Mouse (Mus musculus): ENCODE data around the gene Atp5d.

Gene Atp5d

DNA sequence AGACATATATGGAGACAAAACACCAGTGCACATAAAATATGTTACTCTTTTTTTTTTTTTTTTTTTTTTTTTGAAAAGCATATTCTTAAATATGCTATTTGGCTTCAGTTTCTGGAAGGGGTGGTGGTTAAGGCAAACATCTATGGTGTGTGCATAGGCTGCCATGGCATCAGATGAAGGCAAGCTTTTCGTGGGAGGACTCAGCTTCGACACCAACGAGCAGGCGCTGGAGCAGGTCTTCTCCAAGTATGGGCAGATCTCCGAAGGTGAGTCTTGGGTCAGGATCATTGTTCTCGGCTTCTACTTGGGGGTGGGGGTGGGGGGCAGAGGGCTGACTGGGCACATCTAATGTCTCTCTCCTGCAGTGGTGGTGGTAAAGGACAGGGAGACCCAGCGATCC is 31.2 kb downstream of the Atp5d start:
- peak; percentile 11 for DNase-seq

DNA sequence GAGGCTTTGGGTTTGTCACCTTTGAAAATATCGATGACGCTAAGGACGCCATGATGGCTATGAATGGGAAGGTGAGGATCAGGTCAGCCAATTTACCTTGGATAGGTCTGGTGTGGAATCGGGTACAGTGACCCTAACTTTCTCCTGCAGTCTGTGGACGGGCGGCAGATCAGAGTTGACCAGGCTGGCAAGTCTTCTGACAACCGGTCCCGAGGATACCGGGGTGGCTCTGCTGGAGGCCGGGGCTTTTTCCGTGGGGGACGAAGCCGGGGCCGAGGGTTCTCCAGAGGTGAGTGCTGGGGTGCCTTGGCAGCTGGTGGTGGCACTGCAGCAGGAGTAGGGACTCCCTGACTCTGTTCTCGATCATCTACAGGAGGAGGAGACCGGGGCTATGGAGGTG is 31.6 kb downstream of the Atp5d start:
- peak; percentile 30 for DNase-seq

- DNase-seq: peak; percentile 31
Observed at GRCm38 (mm10) chr10:80170601-80171021, 32.2 kb downstream of the Atp5d start.

- no peak for DNase-seq
Observed at GRCm38 (mm10) chr10:80171252-80171651, 32.8 kb downstream of the Atp5d start.

GRCm38 (mm10) chr10:80171760-80172526 is 33.5 kb downstream of the Atp5d start:
- peak; percentile 45 for DNase-seq

DNA sequence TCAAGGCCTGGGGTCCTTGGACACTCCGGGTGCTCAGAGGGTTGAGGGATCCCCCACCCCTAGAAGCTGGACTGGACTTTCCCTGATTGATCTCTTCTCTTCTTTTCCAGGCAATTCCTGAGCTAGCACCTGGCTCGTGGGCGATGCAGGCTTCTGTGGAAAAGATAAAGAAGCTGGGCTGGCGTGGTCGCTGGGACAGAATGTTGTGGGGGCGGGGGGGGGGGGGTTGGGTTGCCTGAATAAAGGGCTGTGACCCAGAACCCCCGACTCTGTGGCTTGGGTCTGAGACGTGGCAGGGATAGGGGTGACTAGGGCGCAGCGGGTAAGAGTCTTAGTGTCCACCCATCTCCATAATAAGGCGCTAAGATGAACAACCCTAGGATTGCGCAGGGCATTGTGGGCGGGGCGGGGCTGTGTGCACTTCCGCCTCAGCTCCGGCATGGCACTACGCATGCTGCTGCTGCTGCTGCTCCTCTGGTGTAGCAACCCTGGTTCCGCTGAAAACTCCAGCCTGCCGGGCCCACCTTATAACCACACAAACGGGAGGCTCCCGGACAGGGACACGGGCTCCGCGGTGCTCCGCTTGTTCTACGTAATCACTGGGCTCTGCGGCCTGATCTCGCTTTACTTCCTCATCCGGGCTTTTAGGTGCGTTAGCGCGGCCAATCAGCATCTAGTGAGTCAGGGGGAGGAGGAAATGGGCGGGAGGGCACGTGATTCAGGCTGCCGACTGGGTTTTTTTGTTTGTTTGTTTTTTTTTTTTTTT is 34.3 kb downstream of the Atp5d start, which contains the start of gene 1600002K03Rik:
1600002K03Rik (plus strand) TSS at position 418 of the 766 bp plus-strand sequence.
- DNase-seq: peak; percentile 91

DNA sequence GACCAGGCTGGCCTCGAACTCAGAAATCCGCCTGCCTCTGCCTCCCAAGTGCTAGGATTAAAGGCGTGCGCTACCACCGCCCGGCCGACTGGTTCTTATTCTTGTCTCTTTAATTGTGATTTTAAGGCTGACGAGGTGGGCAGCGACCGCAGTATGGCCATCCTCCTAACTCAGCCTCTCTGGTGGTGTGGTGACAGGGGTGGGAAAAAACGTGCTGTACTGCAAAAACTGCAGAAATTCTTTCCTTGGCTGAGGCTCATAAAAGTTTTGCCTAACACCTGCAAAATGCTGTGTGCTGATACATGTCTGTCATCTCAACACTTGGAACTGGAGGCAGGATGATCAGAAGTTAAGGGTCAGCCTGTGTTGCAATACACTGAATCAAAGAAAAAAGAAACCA is 34.9 kb downstream of the Atp5d start:
- DNase-seq: no peak

DNA sequence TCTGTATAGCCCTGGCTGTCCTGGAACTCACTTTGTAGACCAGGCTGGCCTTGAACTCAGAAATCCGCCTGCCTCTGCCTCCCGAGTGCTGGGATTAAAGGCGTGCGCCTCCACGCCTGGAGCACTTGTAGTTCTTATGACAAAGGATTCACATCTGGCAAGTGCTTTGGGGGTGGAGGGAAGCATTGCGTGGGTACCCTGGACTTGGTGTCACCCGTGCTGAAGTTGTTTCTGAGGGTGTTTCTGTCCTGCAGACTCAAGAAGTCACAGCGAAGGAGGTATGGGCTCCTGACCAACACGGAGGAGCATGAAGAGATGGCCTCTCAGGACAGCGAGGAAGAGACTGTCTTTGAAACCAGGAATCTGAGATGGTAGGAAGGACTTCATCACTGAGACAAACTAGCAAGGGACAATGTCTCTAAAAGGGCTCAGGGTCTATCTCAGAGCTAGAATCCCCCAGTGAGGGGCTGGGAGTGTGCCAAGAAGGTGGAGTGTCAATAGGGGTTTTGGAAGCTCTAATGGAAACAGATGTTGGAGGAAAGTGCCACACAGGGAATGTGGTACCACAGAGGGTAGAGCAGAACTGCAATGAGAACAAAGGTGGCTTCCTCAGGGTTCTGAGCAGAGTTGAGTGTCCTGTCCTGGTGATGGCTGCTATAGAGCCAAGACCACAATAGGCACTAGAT is 35.7 kb downstream of the Atp5d start:
- DNase-seq: peak; percentile 14

- DNase-seq: peak; percentile 77
Observed at GRCm38 (mm10) chr10:80174705-80175104, 36.3 kb downstream of the Atp5d start.

GRCm38 (mm10) chr10:80175536-80176269 is 37.3 kb downstream of the Atp5d start:
- DNase-seq: peak; percentile 60

DNA sequence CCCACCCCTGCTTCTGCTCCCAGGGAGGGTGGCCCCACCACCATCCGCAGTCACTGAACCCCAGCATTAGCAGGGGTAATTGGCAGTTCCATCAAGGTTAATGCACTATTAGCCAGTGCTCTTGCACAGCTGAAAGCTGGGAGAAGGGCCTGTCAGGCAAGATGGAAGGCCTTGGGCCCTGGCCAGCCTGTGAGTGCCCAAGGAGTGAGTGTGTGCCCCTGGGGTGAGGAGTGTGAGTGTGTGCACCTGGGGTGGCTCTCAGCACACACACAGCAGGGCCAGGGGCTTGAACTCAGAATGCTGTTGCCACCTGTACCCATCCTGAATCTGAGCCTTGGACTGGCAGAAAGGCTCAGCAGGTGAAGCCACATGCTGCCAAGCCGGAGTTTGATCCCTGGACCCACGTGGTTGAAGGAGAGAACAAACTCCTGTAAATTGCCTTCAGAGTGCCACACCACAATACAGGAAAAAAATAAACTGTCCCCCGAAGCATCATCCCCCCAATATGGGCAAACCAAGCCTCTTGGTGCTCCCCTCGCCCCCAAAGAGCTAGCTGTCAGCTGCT is 37.9 kb downstream of the Atp5d start:
- no peak for DNase-seq

- no peak for DNase-seq
Observed at GRCm38 (mm10) chr10:80177441-80178279, 39.2 kb downstream of the Atp5d start.

DNA sequence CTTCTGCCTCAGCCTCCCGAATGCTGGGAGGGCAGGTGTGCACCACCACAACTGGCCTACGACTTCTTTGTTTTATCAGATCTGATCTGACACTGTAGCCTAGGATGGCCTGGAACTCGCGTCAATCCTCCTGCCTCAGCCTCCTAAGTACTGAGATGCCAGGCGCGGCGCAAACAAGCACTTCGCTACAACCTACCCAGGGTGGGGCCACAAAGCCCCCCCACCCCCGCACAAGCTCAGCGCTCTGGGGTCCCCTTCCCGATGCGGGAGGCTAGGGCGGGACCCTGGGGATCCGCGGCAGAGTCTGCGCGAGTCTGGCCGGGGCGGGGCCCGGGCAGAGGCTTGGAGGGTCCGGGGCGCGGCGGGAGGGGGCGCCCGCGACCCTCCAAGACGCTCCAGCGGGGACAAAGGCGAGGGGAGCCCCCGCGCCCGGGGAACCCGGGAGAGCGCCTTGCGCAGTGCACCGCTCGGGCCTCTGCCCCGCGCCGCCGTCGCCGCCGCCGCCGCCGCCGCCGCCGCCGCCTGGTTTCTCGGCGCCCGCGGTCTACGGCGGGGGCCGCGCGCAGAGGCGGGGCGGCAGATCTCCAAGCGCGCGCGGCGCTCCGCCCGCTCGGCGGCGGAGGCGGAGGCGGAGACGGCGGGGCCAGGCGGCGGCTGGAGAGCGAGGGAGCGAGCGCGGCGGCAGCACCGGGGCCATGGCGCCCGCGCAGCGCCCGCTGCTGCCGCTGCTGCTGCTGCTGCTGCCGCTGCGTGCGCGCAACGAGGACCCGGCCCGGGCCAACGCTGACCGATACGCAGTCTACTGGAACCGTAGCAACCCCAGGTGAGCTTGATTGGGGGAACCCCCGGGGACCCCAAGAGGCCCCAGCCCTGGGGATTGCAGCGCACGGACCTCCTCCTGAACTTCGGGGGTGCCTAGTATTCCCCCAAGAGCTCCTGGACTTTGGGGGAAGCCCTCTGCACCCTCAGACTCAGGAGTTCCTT is 40.9 kb downstream of the Atp5d start, which contains the start of gene Efna2:
Efna2 (plus strand) TSS at position 415 of the 984 bp plus-strand sequence.
- DNase-seq: peak; percentile 63

DNA sequence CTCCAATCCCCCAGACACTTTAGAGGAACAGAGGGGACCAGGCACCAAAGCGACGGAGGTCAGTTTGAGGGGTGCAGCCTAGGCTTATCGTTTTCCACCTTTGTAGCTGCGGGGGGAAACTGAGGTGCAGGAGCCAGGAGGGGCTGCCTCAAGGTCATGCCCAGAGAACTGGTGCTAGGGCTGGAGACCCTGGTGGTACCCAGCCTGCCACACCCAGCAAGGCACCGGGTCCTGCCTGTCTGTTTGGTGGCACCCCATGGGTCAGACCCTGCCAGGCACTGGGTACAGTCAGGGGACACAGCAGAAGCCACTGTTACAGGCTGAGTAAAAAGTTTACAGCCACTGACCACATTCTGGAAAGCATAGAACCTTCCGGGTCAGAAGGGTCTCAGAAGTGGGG is 41.9 kb downstream of the Atp5d start:
- no peak for DNase-seq

DNA sequence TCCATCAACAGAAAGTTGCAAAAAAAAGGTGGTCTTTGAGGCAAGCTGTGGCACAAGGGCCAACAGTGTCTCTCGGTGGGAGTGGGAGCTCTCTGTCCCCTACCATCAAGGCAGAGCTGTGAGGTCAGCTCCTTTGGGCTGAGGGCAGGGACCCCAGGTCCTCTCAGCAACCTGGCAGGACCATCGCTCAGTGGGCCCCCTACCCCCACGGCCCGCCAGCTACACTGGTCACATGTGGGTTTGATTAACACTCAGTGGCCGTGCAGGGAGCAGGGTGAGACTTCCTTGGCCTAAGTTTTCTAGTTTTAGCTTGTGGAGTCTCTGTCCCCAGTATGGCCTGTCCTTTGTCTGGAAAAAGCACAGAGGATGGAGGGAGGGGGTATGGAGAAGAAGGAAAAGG is 42.4 kb downstream of the Atp5d start:
- no peak for DNase-seq

GRCm38 (mm10) chr10:80182547-80182946 is 44.1 kb downstream of the Atp5d start:
- DNase-seq: no peak

DNA sequence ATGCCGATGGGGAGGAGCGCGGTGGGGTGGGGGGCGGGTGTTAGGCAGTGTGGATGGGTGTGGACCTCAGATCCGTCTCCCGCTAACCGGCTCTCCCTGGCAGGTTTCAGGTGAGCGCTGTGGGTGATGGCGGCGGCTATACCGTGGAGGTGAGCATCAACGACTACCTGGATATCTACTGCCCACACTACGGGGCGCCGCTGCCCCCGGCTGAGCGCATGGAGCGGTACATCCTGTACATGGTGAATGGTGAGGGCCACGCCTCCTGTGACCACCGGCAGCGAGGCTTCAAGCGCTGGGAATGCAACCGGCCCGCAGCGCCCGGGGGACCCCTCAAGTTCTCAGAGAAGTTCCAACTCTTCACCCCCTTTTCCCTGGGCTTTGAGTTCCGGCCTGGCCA is 48.2 kb downstream of the Atp5d start:
- DNase-seq: no peak

- DNase-seq: no peak
Observed at GRCm38 (mm10) chr10:80187739-80188138, 49.3 kb downstream of the Atp5d start.

DNA sequence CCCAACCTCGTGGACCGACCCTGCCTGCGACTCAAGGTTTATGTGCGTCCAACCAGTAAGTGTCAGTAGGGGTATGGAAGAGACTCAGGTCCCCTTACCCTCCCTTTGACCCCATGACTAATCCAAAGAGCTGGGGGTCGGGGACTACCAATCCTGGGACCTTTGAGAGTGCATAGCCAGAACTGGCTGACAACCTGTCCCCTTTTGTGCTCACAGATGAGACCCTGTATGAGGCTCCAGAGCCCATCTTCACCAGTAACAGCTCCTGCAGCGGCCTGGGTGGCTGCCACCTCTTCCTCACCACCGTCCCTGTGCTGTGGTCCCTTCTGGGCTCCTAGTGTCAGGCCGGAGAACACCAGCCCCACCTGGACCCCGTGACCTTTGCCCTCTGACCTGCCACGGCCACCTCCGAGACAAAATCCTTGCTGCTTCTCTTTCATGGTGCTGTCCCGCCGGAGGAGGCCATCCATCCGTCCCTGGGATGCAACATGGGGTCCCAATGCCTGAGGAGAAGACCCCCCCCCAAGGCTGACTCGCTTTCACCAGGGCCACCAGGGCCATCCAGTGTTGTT is 50.1 kb downstream of the Atp5d start:
- DNase-seq: no peak

DNA sequence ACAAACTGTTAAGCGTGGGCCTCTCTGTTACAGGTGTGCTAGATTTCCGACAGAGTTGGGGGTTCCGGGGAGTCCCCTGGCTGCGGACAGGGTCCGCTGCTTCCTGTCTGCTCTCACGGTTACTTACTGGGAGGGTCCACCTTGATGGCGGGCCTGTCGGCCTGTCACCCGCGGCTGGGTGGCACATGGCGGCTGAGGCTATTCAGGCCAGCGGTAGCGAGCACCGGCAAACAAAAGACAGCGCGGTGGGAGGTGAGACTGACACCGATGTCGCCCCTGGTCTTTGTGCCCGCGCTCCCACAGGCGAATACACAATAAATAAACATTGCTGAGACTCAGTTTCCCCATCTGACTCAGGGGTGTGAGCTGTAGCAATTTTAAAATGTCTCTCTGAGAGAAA is 51.6 kb downstream of the Atp5d start:
- DNase-seq: no peak
